Mouse (Mus musculus) forebrain, postnatal 0 days (tissue): Measurements from ENCODE around the gene Tle3. TPM values are rescaled to one million over a fixed set of nuclear protein-coding genes. Genes with fewer than 3 reads are reported as not detected.

ENCODE experiments used
- ATAC-seq: fragments of 200-750 bp; cut with Nextera tagmentation; 2 replicates; pipeline ENCODE4 v1.8.0; 2017; ENCODE audit warnings: mild to moderate bottlenecking, moderate library complexity
- DNase-seq: peaks from one replicate; pipeline ENCODE4 v3.0.0-alpha.2; 2015
- H3K27ac ChIP-seq: fragments of 300-500 bp; sonication (generic); 2 replicates; pipeline ENCODE4 v1.5.1; 2014; ENCODE audit warnings: low read depth, mild to moderate bottlenecking, antibody characterized with exemption, low read length, moderate library complexity, mixed read lengths
- H3K27me3 ChIP-seq: fragments of 300-500 bp; sonication (generic); 2 replicates; pipeline ENCODE4 v1.6.1; 2014; ENCODE audit warnings: mild to moderate bottlenecking, low read length, mixed read lengths; ENCODE audit not compliant: insufficient read depth
- H3K36me3 ChIP-seq: fragments of 300-500 bp; sonication (generic); 2 replicates; pipeline ENCODE4 v1.6.1; 2014; ENCODE audit warnings: mild to moderate bottlenecking, moderate library complexity; ENCODE audit not compliant: insufficient read depth
- H3K4me1 ChIP-seq: fragments of 300-500 bp; sonication (generic); 2 replicates; pipeline ENCODE4 v1.6.1; 2014; ENCODE audit warnings: antibody characterized with exemption; ENCODE audit not compliant: insufficient read depth
- H3K4me2 ChIP-seq: fragments of 300-500 bp; sonication (generic); 2 replicates; pipeline ENCODE4 v1.6.1; 2014; ENCODE audit warnings: low read depth, mild to moderate bottlenecking, moderate library complexity
- H3K4me3 ChIP-seq: fragments of 300-500 bp; sonication (generic); 2 replicates; pipeline ENCODE4 v1.5.1; 2014; ENCODE audit warnings: low read depth, low read length, mixed read lengths
- H3K9ac ChIP-seq: fragments of 300-500 bp; sonication (generic); 2 replicates; pipeline ENCODE4 v1.6.1; 2014; ENCODE audit warnings: mild to moderate bottlenecking
- H3K9me3 ChIP-seq: fragments of 300-500 bp; sonication (generic); 2 replicates; pipeline ENCODE4 v1.6.1; 2016; ENCODE audit warnings: low read length
- CTCF ChIP-seq: sonication (generic); IDR thresholded peaks from 2 replicates; pipeline ENCODE4 v1.5.1; 2016; ENCODE audit warnings: antibody characterized with exemption, control low read depth, low read depth
- WGBS: fragments of 180-500 bp; shearing (Covaris S2); extraction: QIAGEN DNeasy Blood & Tissue Kit; methylation state at CpG from one replicate; pipeline ENCODE4 v1.1.7; 2014; 5-methylcytosine and 5-hydroxymethylcytosine counted together
- polyA plus RNA-seq: library from polyadenylated mRNA; unstranded; fragments of >200 nt; fragmentation: Nextera tagmentation; extraction: Ambion mirVana; gene quantifications from 2 replicates; pipeline ENCODE4 v1.2.1, GENCODE M21; 2015
- total RNA-seq: library from RNA; depleted of rRNA; stranded (reverse); fragments of >200 nt; gene quantifications from 2 replicates; pipeline ENCODE4 v1.2.3, GENCODE M21; 2014

Gene Tle3
- total and polyA plus RNA-seq, 2 experiments from 2014 or later = 16.3 to 66.3 TPM

DNA sequence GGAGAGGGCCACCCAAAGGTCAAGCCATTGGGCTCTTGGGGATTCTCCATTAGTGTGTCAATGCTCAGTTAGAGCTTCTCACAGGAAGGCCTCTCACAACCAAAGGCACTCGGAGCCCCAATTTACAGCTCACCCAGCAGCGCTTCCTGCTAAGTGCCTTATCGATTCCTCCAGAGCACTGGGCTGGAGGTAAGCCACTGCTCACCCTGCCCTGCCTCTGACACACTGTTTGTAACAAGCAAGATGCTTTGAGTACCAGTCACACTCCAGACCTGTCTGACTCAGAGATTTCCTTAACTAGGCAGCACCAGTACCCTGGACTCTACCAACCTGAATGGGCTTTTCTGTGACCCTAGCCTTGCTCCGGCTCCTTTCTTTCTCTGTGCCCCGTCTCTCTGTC, 44.0 kb upstream of the Tle3 start:
- H3K4me1 ChIP-seq = no peaks in the 10 kb centered on the region
- H3K27ac ChIP-seq = no peak overlapping the region
- H3K4me3 ChIP-seq = no peak overlapping the region
- no peaks in the 10 kb centered on the region for H3K9me3 ChIP-seq
- no peak for DNase-seq
- no peak overlapping the region for H3K4me2 ChIP-seq
- H3K9ac ChIP-seq = no peak overlapping the region
- H3K36me3 ChIP-seq = no peaks in the 10 kb centered on the region
- no peaks in the 10 kb centered on the region for H3K27me3 ChIP-seq
- 92% methylated on average over 5 of the region's 5 CpGs for WGBS
- no peak for TF ChIP-seq CTCF
- ATAC-seq = no peak

- TF ChIP-seq CTCF = no peak
- ATAC-seq (no peak), DNase-seq (no peak)
- no peak overlapping the region for H3K4me3 ChIP-seq
- no peak overlapping the region for H3K27ac ChIP-seq
- no peak overlapping the region for H3K9ac ChIP-seq
- no peaks in the 10 kb centered on the region for H3K4me1 ChIP-seq
- no peaks in the 10 kb centered on the region for H3K36me3 ChIP-seq
- no peaks in the 10 kb centered on the region for H3K9me3 ChIP-seq
- WGBS = 92% methylated on average over 9 of the region's 9 CpGs
- no peaks in the 10 kb centered on the region; the same call in 1 of the 2 replicates for H3K27me3 ChIP-seq
- no peak overlapping the region for H3K4me2 ChIP-seq
Observed at GRCm38 (mm10) chr9:61330747-61331146, 41.4 kb upstream of the Tle3 start.

GRCm38 (mm10) chr9:61332226-61332936, 39.8 kb upstream of the Tle3 start:
- H3K4me3 ChIP-seq = no peak overlapping the region
- no peak for DNase-seq
- WGBS = 74% methylated on average over 7 of the region's 7 CpGs
- no peak for TF ChIP-seq CTCF
- H3K9me3 ChIP-seq = no peaks in the 10 kb centered on the region
- no peaks in the 10 kb centered on the region; the same call in 1 of the 2 replicates for H3K27me3 ChIP-seq
- no peak overlapping the region for H3K9ac ChIP-seq
- H3K4me1 ChIP-seq = no peaks in the 10 kb centered on the region
- H3K4me2 ChIP-seq = no peak overlapping the region
- H3K27ac ChIP-seq = no peak overlapping the region
- ATAC-seq = no peak
- H3K36me3 ChIP-seq = no peaks in the 10 kb centered on the region

- H3K9ac ChIP-seq = no peak overlapping the region
- TF ChIP-seq CTCF = no peak
- no peaks in the 10 kb centered on the region; the same call in 1 of the 2 replicates for H3K27me3 ChIP-seq
- no peaks in the 10 kb centered on the region for H3K4me1 ChIP-seq
- no peak overlapping the region for H3K4me2 ChIP-seq
- H3K4me3 ChIP-seq = no peak overlapping the region
- H3K27ac ChIP-seq = no peak overlapping the region
- H3K36me3 ChIP-seq = no peaks in the 10 kb centered on the region
- no peaks in the 10 kb centered on the region for H3K9me3 ChIP-seq
- no peak for ATAC-seq
- no peak for DNase-seq
Observed at GRCm38 (mm10) chr9:61336179-61336578, 36.0 kb upstream of the Tle3 start.

DNA sequence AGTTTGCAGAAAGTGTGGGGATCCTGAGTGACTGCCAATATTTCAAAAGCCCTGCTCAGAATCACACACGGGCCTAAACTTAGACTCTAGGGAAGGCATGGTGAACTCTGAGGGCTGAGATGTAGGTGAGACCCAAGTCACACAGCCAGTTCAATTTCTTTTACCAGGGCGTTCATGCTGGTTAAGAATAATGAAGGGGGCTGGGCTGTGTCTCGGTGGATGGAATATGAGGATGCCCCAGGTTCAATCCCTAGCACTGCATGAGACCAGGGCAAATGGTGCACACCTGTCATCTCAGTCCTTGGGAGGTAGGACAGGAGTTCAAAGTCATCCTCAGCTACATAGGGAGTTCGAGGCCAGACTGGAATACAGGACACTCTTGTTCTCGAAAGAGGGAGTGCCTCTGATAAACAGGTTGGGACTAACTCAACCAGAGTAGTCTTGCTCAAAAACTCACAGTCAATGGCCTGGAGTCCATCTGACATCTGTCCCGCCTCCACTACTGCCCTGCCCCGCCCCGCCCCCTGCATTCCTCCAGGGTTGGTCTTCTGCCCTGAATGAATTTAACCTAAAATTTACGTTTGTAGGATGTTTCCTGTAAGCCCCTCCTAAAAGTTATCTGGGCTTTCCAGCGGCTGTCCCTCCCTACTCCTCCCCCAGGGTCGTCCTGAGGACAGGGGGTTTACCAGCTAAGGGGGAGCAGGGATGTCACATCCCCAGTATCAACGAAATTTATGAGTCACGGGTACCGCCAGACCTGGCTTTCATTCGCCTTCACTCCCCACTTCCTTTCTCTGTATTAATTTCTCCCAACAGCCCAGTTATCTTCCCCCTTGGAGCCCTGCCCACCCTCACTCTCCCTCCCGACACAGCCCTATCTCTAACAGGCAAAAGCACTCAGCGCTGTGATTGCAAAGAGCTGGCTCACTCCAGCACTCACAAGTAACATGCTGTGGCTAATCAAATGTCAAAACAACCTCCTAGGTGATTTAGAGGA, 35.3 kb upstream of the Tle3 start:
- TF ChIP-seq CTCF = no peak
- H3K27ac ChIP-seq = no peak overlapping the region
- H3K9me3 ChIP-seq = no peaks in the 10 kb centered on the region
- no peak overlapping the region for H3K4me3 ChIP-seq
- WGBS = 45% methylated on average over 17 of the region's 17 CpGs
- no peak overlapping the region for H3K4me2 ChIP-seq
- no peaks in the 10 kb centered on the region for H3K4me1 ChIP-seq
- DNase-seq (peak; percentile 35), ATAC-seq (no peak)
- H3K27me3 ChIP-seq = no peaks in the 10 kb centered on the region; the same call in 1 of the 2 replicates
- no peak overlapping the region for H3K9ac ChIP-seq
- H3K36me3 ChIP-seq = no peaks in the 10 kb centered on the region

GRCm38 (mm10) chr9:61337665-61338064, 34.5 kb upstream of the Tle3 start:
- Histone ChIP-seq H3K27me3 (no peaks in the 10 kb centered on the region; the same call in 1 of the 2 replicates), H3K36me3 (no peaks in the 10 kb centered on the region), H3K4me3 (no peak overlapping the region), H3K4me1 (no peaks in the 10 kb centered on the region), H3K9me3 (no peaks in the 10 kb centered on the region), H3K4me2 (no peak overlapping the region), H3K27ac (no peak overlapping the region), H3K9ac (no peak overlapping the region)
- DNase-seq (no peak), ATAC-seq (no peak)
- WGBS = 39% methylated on average over 9 of the region's 9 CpGs
- TF ChIP-seq CTCF = no peak

DNA sequence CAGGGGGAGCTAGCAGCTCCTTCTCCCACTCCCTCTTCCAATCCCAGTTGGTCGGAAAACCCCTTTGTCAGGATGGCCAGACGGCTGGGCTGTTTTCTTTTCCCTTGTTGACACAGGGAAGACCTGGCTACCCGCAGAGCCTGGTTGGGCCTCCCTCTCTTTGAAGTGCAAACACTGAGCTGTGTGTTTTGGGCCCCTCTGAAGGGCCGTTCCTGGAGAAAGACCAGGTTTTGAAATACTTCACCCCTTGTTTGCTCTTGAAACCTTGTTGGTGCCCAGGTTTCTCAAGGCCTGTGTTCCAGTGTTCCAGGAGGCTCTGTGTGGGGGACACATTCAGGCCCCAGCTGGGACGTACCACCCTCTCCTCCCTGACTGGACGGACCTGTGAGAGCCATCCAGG, 32.9 kb upstream of the Tle3 start:
- no peak for ATAC-seq
- WGBS = 40% methylated on average over 6 of the region's 6 CpGs
- H3K4me2 ChIP-seq = no peak overlapping the region
- no peaks in the 10 kb centered on the region for H3K36me3 ChIP-seq
- no peak overlapping the region for H3K4me3 ChIP-seq
- no peaks in the 10 kb centered on the region for H3K9me3 ChIP-seq
- H3K9ac ChIP-seq = no peak overlapping the region
- H3K27me3 ChIP-seq = no peaks in the 10 kb centered on the region; the same call in 1 of the 2 replicates
- no peaks in the 10 kb centered on the region for H3K4me1 ChIP-seq
- H3K27ac ChIP-seq = no peak overlapping the region
- TF ChIP-seq CTCF = no peak
- DNase-seq = no peak
